Mouse (Mus musculus) liver, adult (tissue): ENCODE measurements around the gene Ltbp4.

Experiments
- GATA4 ChIP-seq: IDR thresholded peaks from 2 replicates; pipeline ENCODE4 v1.6.1; 2014; ENCODE audit warnings: mild to moderate bottlenecking, low read length; ENCODE audit not compliant: insufficient replicate concordance

Ltbp4 gene

DNA sequence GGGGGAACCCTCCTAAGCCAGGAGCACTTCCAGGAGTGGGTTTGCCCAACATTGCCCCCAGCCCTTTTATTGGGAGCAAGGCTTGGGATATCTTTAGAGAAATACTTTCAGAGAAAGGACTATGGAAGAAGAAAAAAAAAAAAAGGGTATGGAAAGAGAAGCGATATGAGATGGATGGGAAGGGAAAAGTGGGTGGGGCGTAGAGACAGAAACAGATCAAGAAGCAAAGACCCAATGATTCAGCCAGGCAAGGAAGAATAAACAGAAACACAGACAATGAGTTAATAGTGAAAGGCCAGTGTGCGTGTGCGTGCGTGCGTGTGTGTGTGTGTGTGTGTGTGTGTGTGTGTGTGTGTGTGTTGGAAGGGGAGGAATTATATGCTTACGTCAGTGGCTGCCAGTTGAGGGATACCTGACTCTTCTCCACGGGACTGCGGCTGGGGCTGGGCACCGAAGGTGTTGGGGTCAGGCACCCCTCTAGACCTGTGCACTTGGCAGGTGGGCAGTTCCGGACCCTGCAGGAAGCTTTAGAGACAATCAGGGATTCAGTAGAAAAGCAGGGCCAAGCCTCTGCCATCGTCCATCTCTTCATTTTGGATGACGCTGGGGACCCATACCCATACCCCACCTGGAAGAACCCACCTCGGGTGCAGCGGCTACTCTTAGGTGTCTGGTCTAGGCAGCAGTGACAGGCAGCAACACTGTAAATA is 2.3 kb downstream of the Ltbp4 start:
- no peak for TF ChIP-seq GATA4

DNA sequence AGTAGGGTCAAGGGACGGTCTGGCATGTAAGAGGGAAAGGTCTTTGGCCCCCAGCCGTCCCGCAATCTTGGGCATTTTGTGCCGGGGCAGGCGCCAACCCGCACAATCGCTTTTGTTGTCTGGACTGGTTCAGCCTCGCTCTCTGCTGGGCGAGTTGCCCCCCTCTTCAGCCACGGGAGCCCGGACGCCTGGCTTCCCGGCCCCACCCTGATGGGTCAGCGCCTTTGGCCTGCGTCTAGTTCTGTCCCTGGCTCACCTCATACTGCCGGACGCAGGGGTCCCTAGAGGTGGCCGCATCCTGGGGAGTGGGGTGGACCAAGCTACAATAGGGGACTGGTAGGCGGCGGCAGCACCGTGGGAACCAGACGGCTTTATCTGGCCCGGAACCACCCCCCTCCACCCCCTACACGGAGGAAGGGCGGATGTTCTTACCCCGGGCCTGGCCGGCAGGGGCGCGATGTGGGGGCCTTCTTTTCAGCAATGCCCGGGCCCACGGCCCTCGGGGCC is 3.0 kb downstream of the Ltbp4 start:
- TF ChIP-seq GATA4: peak; percentile 82; the same call in 1 of the 2 replicates

DNA sequence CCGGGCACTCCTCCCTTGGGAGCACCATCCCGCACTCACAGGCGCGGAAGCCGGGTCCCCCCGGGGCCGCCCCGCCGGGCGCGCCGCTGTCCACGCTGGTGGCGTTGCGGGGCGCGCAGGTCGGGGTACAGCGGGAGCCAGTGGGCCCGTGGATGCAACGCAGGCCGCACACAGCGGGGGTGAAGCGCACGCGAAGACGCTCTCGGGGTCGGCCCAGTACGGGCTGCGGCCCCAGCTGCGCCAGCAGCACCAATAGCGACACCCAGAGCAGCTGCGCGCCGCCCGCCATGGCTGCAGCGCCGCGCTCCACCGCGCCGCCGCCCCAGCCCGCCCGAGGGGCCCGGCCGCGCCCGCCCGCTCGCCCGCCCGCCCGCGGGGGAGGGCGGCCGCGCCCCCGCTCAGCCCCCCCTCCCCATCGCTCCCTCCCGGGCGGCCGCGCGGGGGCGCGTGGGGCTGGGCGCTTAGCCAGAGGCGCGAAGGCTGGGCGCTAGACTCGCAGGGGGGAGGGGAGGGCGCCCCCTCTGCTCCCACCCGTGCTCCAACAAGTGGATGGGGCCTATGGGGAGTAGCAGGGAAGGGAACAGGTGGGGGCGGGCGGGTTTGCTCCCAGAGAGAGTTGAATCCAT is 4.1 kb downstream of the Ltbp4 start:
- TF ChIP-seq GATA4: no peak

DNA sequence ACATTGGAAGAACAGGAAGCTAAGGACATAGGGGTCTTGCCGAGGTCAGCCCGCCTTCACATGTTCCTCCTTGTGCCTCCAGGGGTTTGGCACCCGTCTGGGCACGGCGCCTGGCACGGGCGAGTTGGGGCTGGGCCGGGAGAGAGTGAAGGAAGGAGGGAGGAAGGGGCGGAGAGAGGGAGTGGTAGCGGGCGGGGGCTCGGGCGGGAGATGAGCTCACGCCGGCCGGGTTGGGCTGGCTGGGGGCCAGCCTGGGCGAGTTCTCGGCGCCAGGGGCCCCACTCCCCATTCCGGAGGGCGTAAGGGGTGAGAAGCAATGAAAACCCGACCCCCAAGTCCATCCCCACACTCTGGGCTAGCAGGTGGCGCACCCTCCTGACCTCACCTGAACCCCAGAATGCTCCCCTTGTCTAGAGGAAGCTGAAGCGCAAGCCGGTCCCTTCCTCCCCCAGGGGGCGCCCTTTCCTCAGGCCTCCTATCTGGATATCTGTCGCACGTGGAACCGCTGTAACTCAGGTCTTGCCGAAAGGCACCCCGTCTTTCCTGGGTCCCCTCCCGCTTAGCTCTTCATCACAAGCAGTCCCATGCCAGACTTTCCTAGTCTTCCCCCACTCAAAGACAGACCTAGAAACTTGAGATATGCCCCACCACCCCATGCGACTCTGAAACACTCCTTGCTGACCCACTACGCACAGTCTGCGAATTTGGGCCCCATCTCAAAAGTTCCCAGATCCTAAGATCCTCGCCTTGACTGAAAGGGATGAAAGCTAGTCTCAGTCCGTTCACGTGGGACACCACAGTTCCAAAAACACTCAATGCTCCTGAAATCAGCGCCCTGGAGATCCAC is 4.9 kb downstream of the Ltbp4 start:
- peak; percentile 81; the same call in 1 of the 2 replicates for TF ChIP-seq GATA4

DNA sequence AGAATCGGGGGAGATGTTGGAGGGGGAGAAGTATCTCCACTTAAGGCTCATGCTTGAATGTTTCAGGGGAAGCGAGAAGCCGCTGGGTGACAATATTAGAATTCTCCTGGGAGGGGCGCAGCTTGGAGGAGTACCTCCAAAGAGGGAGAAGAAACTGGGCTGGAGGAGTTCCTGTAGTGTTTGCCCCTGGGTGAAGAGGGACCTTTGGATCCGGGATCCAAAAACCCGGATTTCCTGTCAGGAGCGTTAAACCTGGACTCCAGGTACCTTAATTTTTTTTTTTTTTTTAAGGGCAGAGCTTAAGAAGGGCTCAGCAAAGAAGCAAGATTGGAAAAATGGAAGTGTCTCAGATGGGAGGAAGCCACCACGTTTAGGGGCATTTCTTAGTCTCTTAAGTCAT is 5.6 kb downstream of the Ltbp4 start:
- no peak for TF ChIP-seq GATA4

DNA sequence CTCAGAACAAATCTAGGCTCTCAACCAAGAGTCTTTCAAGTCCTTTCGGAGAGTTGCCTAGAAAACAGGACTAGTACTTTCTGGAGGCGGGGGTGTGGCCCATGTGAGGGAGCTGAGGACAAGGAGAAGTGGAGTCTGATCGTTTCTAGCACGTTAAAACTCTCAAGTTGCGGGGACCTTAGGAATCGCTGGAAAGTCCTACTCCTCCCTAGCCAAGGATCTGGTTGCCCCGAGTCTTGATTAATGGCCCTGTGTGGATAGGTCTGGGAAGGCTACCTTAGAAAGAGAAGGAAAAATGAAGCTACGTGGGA is 6.0 kb downstream of the Ltbp4 start:
- TF ChIP-seq GATA4: no peak

DNA sequence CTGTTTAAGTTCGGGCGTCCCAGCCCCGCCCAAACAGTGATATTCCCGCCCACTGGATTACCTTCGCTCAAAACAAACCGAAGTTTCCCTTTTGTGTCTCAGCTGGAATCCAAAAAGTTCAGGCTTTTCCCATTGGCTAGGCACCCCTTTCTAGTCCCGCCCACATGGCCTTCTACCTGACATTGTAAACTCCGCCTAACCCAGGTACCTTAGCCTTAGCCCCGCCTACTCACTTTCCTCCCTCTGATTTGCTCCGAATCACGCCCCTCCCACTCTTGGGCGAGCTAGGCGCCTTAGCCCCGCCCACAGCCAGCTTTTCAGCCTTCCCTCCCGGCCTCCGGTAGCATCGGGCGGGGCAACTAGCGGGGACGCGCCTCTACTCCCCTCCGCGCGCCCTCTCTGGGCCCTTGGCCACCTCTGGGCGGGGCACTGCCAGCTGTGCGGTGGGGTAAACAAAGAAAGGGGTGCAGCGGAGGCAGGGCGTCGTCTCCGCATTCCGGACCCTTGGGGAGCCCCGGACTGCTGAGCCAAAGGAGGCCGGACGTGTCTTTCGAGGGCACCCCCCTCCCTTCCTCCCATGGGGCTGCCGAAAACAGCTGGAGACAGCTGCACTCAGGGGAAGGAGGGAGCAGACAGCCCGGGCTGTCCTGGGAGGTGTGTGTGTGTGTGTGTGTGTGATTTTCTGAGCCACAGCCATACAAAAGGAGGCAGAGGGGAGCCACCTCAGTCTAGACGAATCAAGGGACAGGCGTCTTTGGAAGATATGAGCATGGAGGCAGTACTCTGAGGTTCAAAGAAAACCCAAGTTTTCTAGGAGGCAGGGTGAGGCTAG is 6.6 kb downstream of the Ltbp4 start:
- peak; percentile 10; the same call in 1 of the 2 replicates for TF ChIP-seq GATA4

DNA sequence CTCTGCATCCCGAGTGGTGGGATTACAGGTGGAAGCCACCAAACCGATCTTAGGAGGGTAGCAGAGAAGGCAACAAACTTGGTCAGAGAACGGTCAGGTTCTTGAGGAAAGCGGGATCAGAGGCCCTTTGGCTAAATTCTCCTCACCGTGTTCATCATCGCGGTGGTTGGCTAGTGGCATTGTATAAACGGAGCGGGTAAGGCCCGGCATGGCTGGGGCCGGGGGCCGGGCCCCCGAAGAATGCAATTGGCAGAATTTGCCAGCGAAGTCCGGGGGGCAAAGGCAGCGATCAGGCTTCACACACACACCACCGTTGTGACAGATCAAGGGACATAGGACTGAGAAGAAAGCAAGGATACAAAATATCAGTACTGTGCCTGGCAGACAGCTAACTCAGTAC is 7.5 kb downstream of the Ltbp4 start:
- TF ChIP-seq GATA4: no peak

DNA sequence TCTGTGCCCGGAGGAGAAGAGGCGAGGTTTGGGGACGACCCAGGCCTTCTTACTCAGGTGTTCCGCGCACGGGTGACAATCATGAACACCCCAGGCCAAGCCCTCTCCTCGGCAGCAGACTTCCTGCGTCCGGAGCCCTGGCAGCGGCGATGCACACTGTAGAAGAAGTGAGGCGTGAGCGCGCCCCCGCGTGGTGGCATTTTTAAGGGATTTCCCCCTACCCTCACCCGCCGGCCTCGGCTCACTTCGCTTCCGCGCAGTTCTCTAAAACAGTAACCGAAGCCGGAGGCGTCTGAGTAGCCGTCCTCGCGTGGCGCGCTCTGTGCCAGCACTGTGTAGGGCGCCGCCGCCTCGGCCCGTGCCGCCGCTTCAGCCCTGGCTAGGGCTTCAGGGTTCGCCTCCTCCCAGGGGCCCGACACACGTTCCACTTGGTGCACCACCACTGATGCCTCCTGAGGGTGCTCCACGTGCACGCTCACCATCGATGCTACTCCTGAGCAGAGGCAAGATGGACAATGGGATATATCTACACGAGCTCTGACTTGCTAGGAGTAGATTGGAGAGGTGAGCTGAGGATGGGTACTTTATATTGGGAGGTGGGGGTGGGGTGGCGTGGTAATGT is 8.1 kb downstream of the Ltbp4 start:
- no peak for TF ChIP-seq GATA4

DNA sequence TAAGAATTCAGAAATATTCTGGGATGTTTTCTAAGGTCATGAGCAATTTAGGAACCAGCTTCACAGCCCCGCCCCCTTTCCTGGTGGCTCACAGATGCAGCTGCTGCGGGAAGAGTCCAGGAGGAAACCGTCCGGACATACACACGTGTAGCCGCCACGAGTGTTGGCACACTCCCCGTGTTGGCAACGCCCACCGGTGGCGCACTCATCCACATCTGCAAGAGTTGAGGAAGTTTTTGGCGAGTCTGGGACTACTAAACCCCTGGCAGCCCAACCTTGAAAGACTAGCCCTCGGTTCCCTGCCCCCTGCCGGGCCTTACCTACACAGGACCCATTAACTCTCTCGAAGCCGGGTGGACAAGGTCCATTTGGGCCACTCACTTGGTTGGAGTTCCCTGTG is 8.8 kb downstream of the Ltbp4 start:
- TF ChIP-seq GATA4: no peak

DNA sequence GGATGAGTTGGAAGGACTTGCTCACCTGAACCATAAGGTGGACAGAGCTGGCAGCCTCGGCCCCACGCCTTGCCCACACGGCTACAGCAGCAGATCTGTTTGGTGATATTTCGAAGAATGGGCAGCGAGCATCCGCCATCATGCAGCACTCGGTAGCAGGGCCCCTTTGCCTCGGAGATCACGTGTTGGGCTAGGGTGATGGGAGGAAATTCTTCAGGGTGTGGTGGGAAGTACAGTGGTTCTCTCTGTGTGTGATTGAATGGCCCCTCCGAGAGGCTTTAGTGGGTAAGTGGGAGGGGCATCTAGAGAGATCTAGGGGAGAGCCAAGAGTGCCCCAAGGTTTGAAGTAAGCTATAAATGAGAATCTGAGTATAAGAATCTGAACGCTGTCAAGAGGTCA is 9.3 kb downstream of the Ltbp4 start:
- no peak for TF ChIP-seq GATA4

DNA sequence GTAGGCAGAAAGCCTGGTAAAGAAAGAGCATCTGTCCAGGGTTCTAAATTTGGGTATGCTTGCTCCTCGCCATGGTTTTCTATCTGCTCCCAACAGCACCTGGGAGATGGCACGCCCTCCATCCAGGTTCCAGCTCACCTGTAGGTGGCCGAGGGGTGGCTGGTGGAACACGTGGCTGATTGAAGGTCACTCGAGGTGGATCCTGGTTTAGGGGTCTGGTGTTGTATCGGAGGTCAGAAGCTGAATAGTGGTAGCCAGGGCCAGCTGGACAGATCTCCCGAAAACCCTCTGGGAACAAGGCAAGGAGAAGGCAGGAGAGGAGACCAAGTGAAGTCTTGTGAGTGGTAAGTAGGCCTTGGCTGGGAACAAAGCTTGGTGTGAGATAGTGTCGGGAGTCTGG is 10.0 kb downstream of the Ltbp4 start:
- TF ChIP-seq GATA4: no peak

DNA sequence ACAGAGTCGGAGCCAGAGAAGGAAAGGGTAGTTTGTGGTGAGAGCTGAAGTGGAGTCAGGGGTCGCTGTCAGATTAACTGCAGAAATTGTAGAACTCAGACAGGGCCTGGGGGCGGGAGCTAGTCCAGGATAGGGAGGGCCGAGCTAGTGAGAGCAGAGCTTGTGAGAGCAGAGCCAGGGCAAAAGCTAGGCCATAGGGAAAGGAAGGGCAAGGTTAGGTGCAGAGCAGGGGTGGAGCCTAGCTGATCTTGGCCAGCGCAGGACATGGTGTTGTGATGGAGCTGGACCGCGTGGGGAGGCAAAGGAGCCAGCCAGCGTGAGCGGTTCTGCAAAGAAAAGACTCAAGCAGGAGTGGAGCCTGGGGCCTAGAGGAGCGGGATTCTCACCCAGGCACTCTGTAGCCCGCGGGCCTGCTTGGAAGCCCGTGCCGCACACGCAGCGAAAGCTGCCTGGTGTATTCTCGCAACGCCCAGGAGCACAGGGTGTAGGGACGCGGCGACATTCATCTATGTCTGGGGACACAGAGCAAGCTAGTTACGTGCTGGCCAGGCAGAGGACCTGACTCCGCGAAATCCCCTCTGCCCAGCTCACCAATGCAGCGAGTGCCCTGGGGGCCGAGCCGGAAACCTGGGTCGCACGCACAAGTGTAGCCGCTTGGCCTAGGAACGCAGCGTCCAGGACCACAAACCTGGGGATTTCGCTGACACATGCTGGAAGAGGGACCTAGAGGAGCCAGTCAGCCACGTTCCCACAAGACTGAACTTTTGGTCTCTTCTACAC is 11.2 kb downstream of the Ltbp4 start:
- TF ChIP-seq GATA4: no peak

DNA sequence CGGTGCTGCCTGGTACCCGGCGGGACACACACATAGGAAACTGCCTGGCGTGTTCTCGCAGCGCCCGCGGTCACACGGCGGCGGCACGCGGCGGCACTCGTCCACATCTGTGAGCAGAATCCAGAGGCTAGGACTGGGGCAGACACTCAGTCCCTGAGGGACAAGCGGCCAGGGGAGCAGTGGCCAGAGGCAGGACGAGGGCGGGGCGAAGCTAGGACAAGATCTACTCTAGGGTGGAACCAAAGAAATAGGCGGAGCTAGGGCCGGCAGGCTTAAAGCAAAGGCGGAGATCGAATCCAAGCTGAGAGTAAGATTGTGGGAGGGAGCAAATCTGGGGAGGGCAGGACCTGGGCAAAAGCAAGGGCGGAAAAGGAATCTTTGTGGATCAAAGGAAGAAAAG is 11.8 kb downstream of the Ltbp4 start:
- TF ChIP-seq GATA4: no peak
